Mouse (Mus musculus) liver, embryonic 11.5 days (tissue): ENCODE measurements around the gene Gm21981. TPM values are rescaled to one million over a fixed set of nuclear protein-coding genes. Genes with fewer than 3 reads are reported as not detected.
"Not testable (repeated sequence)": the region's sequence is repeated elsewhere in the genome, so short reads cannot be mapped to it uniquely, and the experiment has no call there.

Experiments used
- ATAC-seq: fragments of 200-750 bp; cut with Nextera tagmentation; replicated peaks from 2 replicates; pipeline ENCODE4 v1.8.0; 2017; ENCODE audit warnings: moderate number of reproducible peaks, mild to moderate bottlenecking, moderate TSS enrichment, moderate library complexity; ENCODE audit not compliant: low FRiP score
- DNase-seq: peaks from one replicate; pipeline ENCODE4 v3.0.0-alpha.2; 2017; ENCODE audit warnings: low spot score
- H3K27ac ChIP-seq: fragments of 300-500 bp; sonication (generic); 2 replicates; pipeline ENCODE4 v1.5.1; 2014; ENCODE audit warnings: mild to moderate bottlenecking, low read depth, low read length, control low read depth
- H3K27me3 ChIP-seq: fragments of 300-500 bp; sonication (generic); replicated peaks from 2 replicates; pipeline ENCODE4 v1.6.1; 2014; ENCODE audit warnings: low read length, mixed read lengths; ENCODE audit not compliant: control insufficient read depth, insufficient read depth
- H3K36me3 ChIP-seq: fragments of 300-500 bp; sonication (generic); 2 replicates; pipeline ENCODE4 v1.6.1; 2014; ENCODE audit warnings: mild to moderate bottlenecking, low read length, moderate library complexity, mixed read lengths; ENCODE audit not compliant: control insufficient read depth, insufficient read depth
- H3K4me1 ChIP-seq: fragments of 300-500 bp; sonication (generic); replicated peaks from 2 replicates; pipeline ENCODE4 v1.6.1; 2014; ENCODE audit warnings: low read length, mixed read lengths; ENCODE audit not compliant: control insufficient read depth, insufficient read depth
- H3K4me2 ChIP-seq: fragments of 300-500 bp; sonication (generic); 2 replicates; pipeline ENCODE4 v1.6.1; 2014; ENCODE audit warnings: mild to moderate bottlenecking, control low read depth, moderate library complexity
- H3K4me3 ChIP-seq: fragments of 300-500 bp; sonication (generic); 2 replicates; pipeline ENCODE4 v1.5.1; 2014; ENCODE audit warnings: low read depth, low read length, control low read depth
- H3K9ac ChIP-seq: fragments of 300-500 bp; sonication (generic); 2 replicates; pipeline ENCODE4 v1.6.1; 2014; ENCODE audit warnings: low read depth, low read length, control low read depth
- H3K9me3 ChIP-seq: fragments of 300-500 bp; sonication (generic); 2 replicates; pipeline ENCODE4 v1.6.1; 2016; ENCODE audit warnings: low read length, inconsistent platforms, mixed read lengths; ENCODE audit not compliant: control insufficient read depth
- WGBS: fragments of 180-500 bp; shearing (Covaris S2); extraction: QIAGEN DNeasy Blood & Tissue Kit; methylation state at CpG from one replicate; pipeline ENCODE4 v1.1.7; 2014; 5-methylcytosine and 5-hydroxymethylcytosine counted together
- polyA plus RNA-seq: library from polyadenylated mRNA; unstranded; fragments of >200 nt; fragmentation: Nextera tagmentation; extraction: Ambion mirVana; gene quantifications from 2 replicates; pipeline ENCODE4 v1.2.1, GENCODE M21; 2014

The Gm21981 gene
- polyA plus RNA-seq, 1 experiment from 2014 or later, result 0.49 TPM

- Histone ChIP-seq H3K27me3 (no peaks in the 10 kb centered on the region), H3K9me3 (no peaks in the 10 kb centered on the region), H3K4me3 (no peak overlapping the region), H3K4me1 (no peaks in the 10 kb centered on the region), H3K36me3 (no peaks in the 10 kb centered on the region), H3K4me2 (no peak overlapping the region), H3K27ac (no peak overlapping the region), H3K9ac (no peak overlapping the region)
- 81% methylated on average over 7 of the region's 7 CpGs for WGBS
- no peak for ATAC-seq
- no peak for DNase-seq
Measured at GRCm38 (mm10) chr17:47664474-47664873, 29.8 kb downstream of the Gm21981 start.

GRCm38 (mm10) chr17:47663009-47663713 lies 31.1 kb downstream of the Gm21981 start:
- H3K4me3 ChIP-seq, result no peak overlapping the region
- no peaks in the 10 kb centered on the region for H3K4me1 ChIP-seq
- H3K4me2 ChIP-seq, result no peak overlapping the region
- no peaks in the 10 kb centered on the region for H3K36me3 ChIP-seq
- H3K9ac ChIP-seq, result no peak overlapping the region
- H3K9me3 ChIP-seq, result no peaks in the 10 kb centered on the region
- H3K27ac ChIP-seq, result no peak overlapping the region
- WGBS, result 82% methylated on average over 9 of the region's 9 CpGs
- DNase-seq (no peak), ATAC-seq (no peak)
- no peaks in the 10 kb centered on the region for H3K27me3 ChIP-seq

- Histone ChIP-seq H3K9ac (no peak overlapping the region), H3K27ac (no peak overlapping the region), H3K4me3 (no peak overlapping the region), H3K36me3 (no peaks in the 10 kb centered on the region), H3K4me2 (no peak overlapping the region), H3K9me3 (no peaks in the 10 kb centered on the region), H3K4me1 (no peaks in the 10 kb centered on the region), H3K27me3 (no peaks in the 10 kb centered on the region)
- DNase-seq, result no peak
- 60% methylated on average over 3 of the region's 3 CpGs for whole genome bisulfite sequencing
- ATAC-seq, result no peak
Measured at GRCm38 (mm10) chr17:47658741-47659243, 35.5 kb downstream of the Gm21981 start.

- ATAC-seq, result no peak
- no peak for DNase-seq
- H3K4me3 ChIP-seq, result no peak overlapping the region
- no peaks in the 10 kb centered on the region for H3K9me3 ChIP-seq
- H3K4me2 ChIP-seq, result no peak overlapping the region
- no peak overlapping the region for H3K9ac ChIP-seq
- H3K4me1 ChIP-seq, result no peaks in the 10 kb centered on the region
- H3K36me3 ChIP-seq, result no peaks in the 10 kb centered on the region
- H3K27ac ChIP-seq, result no peak overlapping the region
- H3K27me3 ChIP-seq, result no peaks in the 10 kb centered on the region
- 80% methylated on average over 4 of the region's 4 CpGs for WGBS
Measured at GRCm38 (mm10) chr17:47657901-47658300, 36.4 kb downstream of the Gm21981 start.

- DNase-seq, result no peak
- WGBS, result 83% methylated on average over 5 of the region's 5 CpGs
- Histone ChIP-seq H3K9me3 (no peaks in the 10 kb centered on the region), H3K36me3 (no peaks in the 10 kb centered on the region), H3K27me3 (no peaks in the 10 kb centered on the region), H3K27ac (no peak overlapping the region), H3K4me3 (no peak overlapping the region), H3K9ac (no peak overlapping the region), H3K4me2 (no peak overlapping the region), H3K4me1 (no peaks in the 10 kb centered on the region)
- ATAC-seq, result no peak
Measured at GRCm38 (mm10) chr17:47655697-47656096, 38.6 kb downstream of the Gm21981 start.

- not testable (repeated sequence) for H3K36me3 ChIP-seq, DNase-seq, H3K4me3 ChIP-seq, H3K27me3 ChIP-seq, H3K27ac ChIP-seq, ATAC-seq, H3K4me2 ChIP-seq, H3K9ac ChIP-seq, H3K9me3 ChIP-seq, H3K4me1 ChIP-seq
- WGBS, result 93% methylated on average over 8 of the region's 8 CpGs
Measured at GRCm38 (mm10) chr17:47654346-47654745, 39.9 kb downstream of the Gm21981 start.

GRCm38 (mm10) chr17:47651953-47652352 lies 42.3 kb downstream of the Gm21981 start:
- 82% methylated on average over 2 of the region's 2 CpGs for WGBS
- ATAC-seq, result no peak
- no peak overlapping the region for H3K4me2 ChIP-seq

GRCm38 (mm10) chr17:47648966-47649365 lies 45.3 kb downstream of the Gm21981 start:
- no peaks in the 10 kb centered on the region for H3K9me3 ChIP-seq
- 69% methylated on average over 4 of the region's 4 CpGs for WGBS
- H3K27me3 ChIP-seq, result no peaks in the 10 kb centered on the region
- no peak overlapping the region for H3K4me3 ChIP-seq
- H3K9ac ChIP-seq, result no peak overlapping the region
- DNase-seq (no peak), ATAC-seq (no peak)
- no peaks in the 10 kb centered on the region for H3K36me3 ChIP-seq
- 0 out of 2 replicates have a peak, but pooled peaks cover 3% of the 10 kb centered on the region for H3K4me1 ChIP-seq
- H3K4me2 ChIP-seq, result no peak overlapping the region
- H3K27ac ChIP-seq, result no peak overlapping the region

More at GRCm38 (mm10) chr17:47651953-47652352, 42.3 kb downstream of the Gm21981 start:
- Histone ChIP-seq H3K9ac (no peak overlapping the region), H3K27me3 (no peaks in the 10 kb centered on the region), H3K27ac (no peak overlapping the region), H3K36me3 (no peaks in the 10 kb centered on the region), H3K4me3 (no peak overlapping the region), H3K4me1 (0 out of 2 replicates have a peak, but pooled peaks cover 3% of the 10 kb centered on the region), H3K9me3 (no peaks in the 10 kb centered on the region)
- no peak for DNase-seq

GRCm38 (mm10) chr17:47646683-47647082 lies 47.6 kb downstream of the Gm21981 start:
- H3K4me3 ChIP-seq, result no peak overlapping the region
- no peaks in the 10 kb centered on the region for H3K27me3 ChIP-seq
- H3K36me3 ChIP-seq, result no peaks in the 10 kb centered on the region
- no peak overlapping the region for H3K9ac ChIP-seq
- 80% methylated on average over 1 of the region's 1 CpGs for WGBS
- H3K4me1 ChIP-seq, result 0 out of 2 replicates have a peak, but pooled peaks cover 3% of the 10 kb centered on the region
- no peak overlapping the region for H3K27ac ChIP-seq
- DNase-seq (peak; percentile 59), ATAC-seq (peak; percentile 29; the same call in 1 of the 2 replicates)
- no peaks in the 10 kb centered on the region for H3K9me3 ChIP-seq
- no peak overlapping the region for H3K4me2 ChIP-seq
